Mouse (Mus musculus) MEL (cell line): ENCODE results near the gene Gm20708. TPM values are rescaled to one million over a fixed set of nuclear protein-coding genes. Genes with fewer than 3 reads are reported as not detected.

ENCODE experiments used
- DNase-seq: peaks from one replicate; pipeline ENCODE4 v3.0.0; 2011; ENCODE audit warnings: low read depth, low spot score
- H3K27ac ChIP-seq: 2 replicates; pipeline ENCODE4 v1.5.1; 2012; ENCODE audit warnings: low read depth, mild to moderate bottlenecking, control low read depth, low read length, moderate library complexity; ENCODE audit not compliant: control insufficient read depth
- H3K27me3 ChIP-seq, 2 experiments: fragments of 150-350 bp in 1 of 2; sonication (generic) in 1 of 2; 2 replicates each; pipeline ENCODE4 v1.6.1; 2012; ENCODE audit warnings: low read length in 2 of 2, mild to moderate bottlenecking in 2 of 2, improper control_type of control experiment in 1 of 2, moderate library complexity in 1 of 2; ENCODE audit not compliant: insufficient read depth in 2 of 2, control insufficient read depth in 1 of 2
- H3K36me3 ChIP-seq, 2 experiments: 2 replicates each; pipeline ENCODE4 v1.6.1; 2012 to 2014; ENCODE audit warnings: low read length in 2 of 2, improper control_type of control experiment in 1 of 2, inconsistent platforms in 1 of 2, mild to moderate bottlenecking in 1 of 2; ENCODE audit not compliant: insufficient read depth in 2 of 2, control insufficient read depth in 1 of 2
- H3K4me1 ChIP-seq, 2 experiments: fragments of 150-350 bp in 1 of 2; sonication (generic) in 1 of 2; 2 replicates each; pipeline ENCODE4 v1.6.1; 2012; ENCODE audit warnings: low read length in 2 of 2, improper control_type of control experiment in 1 of 2, mild to moderate bottlenecking in 1 of 2; ENCODE audit not compliant: insufficient read depth in 2 of 2, control insufficient read depth in 1 of 2
- H3K4me3 ChIP-seq, 2 experiments: fragments of 150-350 bp in 1 of 2; sonication (generic) in 1 of 2; 2 replicates each; pipeline ENCODE4 v1.5.1; 2012; ENCODE audit warnings: low read depth in 2 of 2, low read length in 2 of 2, mild to moderate bottlenecking in 2 of 2, moderate library complexity in 2 of 2, control low read depth in 1 of 2, improper control_type of control experiment in 1 of 2; ENCODE audit not compliant: control insufficient read depth in 1 of 2, insufficient read depth in 1 of 2
- H3K79me2 ChIP-seq: 2 replicates; pipeline ENCODE4 v1.6.1; 2012; ENCODE audit warnings: mild to moderate bottlenecking, low read length, moderate library complexity; ENCODE audit not compliant: control insufficient read depth, poor library complexity, insufficient read depth
- H3K9ac ChIP-seq: 2 replicates; pipeline ENCODE4 v1.6.1; 2012; ENCODE audit warnings: low read depth, mild to moderate bottlenecking, control low read depth, low read length, moderate library complexity; ENCODE audit not compliant: control insufficient read depth, poor library complexity, severe bottlenecking
- H3K9me3 ChIP-seq: fragments of 150-350 bp; sonication (generic); replicated peaks from 2 replicates; pipeline ENCODE4 v1.6.1; 2012; ENCODE audit warnings: mild to moderate bottlenecking, low read length, improper control_type of control experiment, moderate library complexity; ENCODE audit not compliant: insufficient read depth
- CTCF ChIP-seq, 3 experiments: IDR thresholded peaks in 2 of 3; conservative IDR thresholded peaks in 1 of 3; 2 replicates each; pipeline ENCODE4 v1.5.1; 2011 to 2012; ENCODE audit warnings: low read length in 3 of 3, low read depth in 2 of 3, mild to moderate bottlenecking in 2 of 3, improper control_type of control experiment in 1 of 3, inconsistent platforms in 1 of 3, mixed read lengths in 1 of 3, moderate library complexity in 1 of 3; ENCODE audit not compliant: control insufficient read depth in 1 of 3, insufficient read depth in 1 of 3, poor library complexity in 1 of 3, severe bottlenecking in 1 of 3
- EP300 ChIP-seq, 2 experiments: IDR thresholded peaks; 2 replicates each; pipeline ENCODE4 v1.6.1; 2011; ENCODE audit warnings: improper control_type of control experiment in 2 of 2, low read length in 2 of 2, low read depth in 1 of 2, mild to moderate bottlenecking in 1 of 2
- GATA1 ChIP-seq: IDR thresholded peaks from 2 replicates; pipeline ENCODE4 v1.6.1; 2011; ENCODE audit warnings: low read depth, low read length, improper control_type of control experiment
- KAT2A ChIP-seq: conservative IDR thresholded peaks from 2 replicates; pipeline ENCODE4 v1.6.1; 2012; ENCODE audit warnings: low read depth, low read length, improper control_type of control experiment, inconsistent platforms
- MAFK ChIP-seq: IDR thresholded peaks from 2 replicates; pipeline ENCODE4 v1.6.1; 2011; ENCODE audit warnings: low read depth, mild to moderate bottlenecking, low read length, improper control_type of control experiment, borderline replicate concordance
- MAX ChIP-seq: IDR thresholded peaks from 2 replicates; pipeline ENCODE4 v1.6.1; 2011; ENCODE audit warnings: low read length, improper control_type of control experiment
- MEF2A ChIP-seq: IDR thresholded peaks from 2 replicates; pipeline ENCODE4 v1.6.1; 2014; ENCODE audit warnings: low read depth, mild to moderate bottlenecking, inconsistent platforms, low read length, improper control_type of control experiment; ENCODE audit not compliant: poor library complexity, insufficient replicate concordance, severe bottlenecking; ENCODE audit errors: extremely low read depth
- MYC ChIP-seq: IDR thresholded peaks from 2 replicates; pipeline ENCODE4 v1.6.1; 2011; ENCODE audit warnings: low read depth, mild to moderate bottlenecking, low read length, improper control_type of control experiment, moderate library complexity
- NRF1 ChIP-seq: IDR thresholded peaks from 2 replicates; pipeline ENCODE4 v1.6.1; 2014; ENCODE audit warnings: low read depth, mild to moderate bottlenecking, inconsistent platforms, low read length, improper control_type of control experiment, moderate library complexity; ENCODE audit not compliant: poor library complexity, insufficient read depth, severe bottlenecking
- POLR2AphosphoS2 ChIP-seq: IDR thresholded peaks from 2 replicates; pipeline ENCODE4 v1.6.1; 2011; ENCODE audit warnings: low read length, improper control_type of control experiment
- POLR2AphosphoS5 ChIP-seq: IDR thresholded peaks from 2 replicates; pipeline ENCODE4 v1.6.1; 2012; ENCODE audit warnings: low read depth, borderline replicate concordance, mild to moderate bottlenecking, inconsistent platforms, low read length, moderate library complexity, mixed read lengths
- TAL1 ChIP-seq: IDR thresholded peaks from 2 replicates; pipeline ENCODE4 v1.6.1; 2012; ENCODE audit warnings: mild to moderate bottlenecking, inconsistent platforms, low read length, moderate library complexity, mixed read lengths
- TCF12 ChIP-seq: IDR thresholded peaks from 2 replicates; pipeline ENCODE4 v1.6.1; 2014; ENCODE audit warnings: low read depth, mild to moderate bottlenecking, inconsistent platforms, low read length, improper control_type of control experiment, moderate library complexity
- USF2 ChIP-seq, 2 experiments: IDR thresholded peaks; 2 replicates each; pipeline ENCODE4 v1.6.1; 2011 to 2012; ENCODE audit warnings: improper control_type of control experiment in 2 of 2, low read length in 2 of 2, borderline replicate concordance in 1 of 2, inconsistent platforms in 1 of 2, low read depth in 1 of 2, mild to moderate bottlenecking in 1 of 2; ENCODE audit not compliant: insufficient read depth in 1 of 2
- ZC3H11A ChIP-seq: IDR thresholded peaks from 2 replicates; pipeline ENCODE4 v1.6.1; 2012; ENCODE audit warnings: low read depth, mild to moderate bottlenecking, inconsistent platforms, low read length, improper control_type of control experiment
- ZKSCAN1 ChIP-seq: IDR thresholded peaks from 2 replicates; pipeline ENCODE4 v1.6.1; 2012; ENCODE audit warnings: low read depth, mild to moderate bottlenecking, inconsistent platforms, low read length, improper control_type of control experiment, moderate library complexity
- ZMIZ1 ChIP-seq: IDR thresholded peaks from 2 replicates; pipeline ENCODE4 v1.6.1; 2012; ENCODE audit warnings: low read depth, mild to moderate bottlenecking, inconsistent platforms, low read length, improper control_type of control experiment, moderate library complexity
- polyA plus RNA-seq, 2 experiments: library from polyadenylated mRNA; stranded (reverse) in 1 of 2; unstranded in 1 of 2; fragments of >175 nt in 1 of 2; fragments of >200 nt in 1 of 2; gene quantifications; 2 replicates each; pipeline versions ENCODE4 v1.2.1 to v1.2.4; 2012; ENCODE audit warnings: low replicate concordance in 2 of 2, low read depth in 1 of 2; ENCODE audit not compliant: insufficient read length in 2 of 2, insufficient read depth in 1 of 2, missing spikeins in 1 of 2
- total RNA-seq: library from RNA; depleted of rRNA; stranded (reverse); fragments of 300-350 nt; gene quantifications from 2 replicates; pipeline ENCODE4 v1.2.3, GENCODE M21; 2012

The Gm20708 gene
- total and polyA plus RNA-seq, 3 experiments, result 0.70 to 0.85 TPM; not detected in 1

DNA sequence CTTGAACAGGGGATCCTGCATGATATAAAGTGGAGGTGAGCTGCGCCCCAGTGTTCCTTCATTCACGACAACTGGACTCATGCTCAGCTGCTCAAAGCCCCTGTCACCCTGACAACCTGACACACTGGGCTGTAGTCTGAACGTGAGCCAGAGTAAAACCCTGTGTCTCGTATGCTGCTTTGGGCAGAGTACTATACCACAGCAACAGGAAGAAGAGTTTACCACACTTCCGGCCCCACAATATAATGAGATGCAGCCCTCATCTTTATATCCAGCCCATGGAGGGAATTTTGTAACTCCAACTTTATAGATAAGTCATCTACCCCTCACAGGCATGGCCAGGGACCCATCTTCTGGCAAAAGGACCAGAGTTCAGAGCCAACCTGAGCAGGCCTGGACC is 32.4 kb upstream of the Gm20708 start:
- no peak for DNase-seq
- Histone ChIP-seq H3K9me3 (no peaks in the 10 kb centered on the region), H3K36me3 (no peaks in the 10 kb centered on the region; a peak in 2 of 4 replicates), H3K9ac (no peak overlapping the region), H3K4me1 (peaks cover 3 to 13% of the 10 kb centered on the region in 2 experiments; a peak in 2 of 4 replicates), H3K27ac (no peak overlapping the region), H3K79me2 (peaks cover 27% of the 10 kb centered on the region), H3K4me3 (no peak overlapping the region), H3K27me3 (no peaks in the 10 kb centered on the region)
- TF ChIP-seq EP300 (IDR thresholded peaks at IDR 0.05; ENCODE audit: low read depth in 1 of 2, low read length in 2 of 2), result no peak
- no peak for TF ChIP-seq CTCF (IDR thresholded peaks at IDR 0.05 in 2 of 3, conservative IDR thresholded peaks at IDR 0.05 in 1 of 3; ENCODE audit: control insufficient read depth in 1 of 3, insufficient read depth in 1 of 3, low read depth in 2 of 3, low read length in 3 of 3, poor library complexity in 1 of 3, severe bottlenecking in 1 of 3)
- no peak for TF ChIP-seq KAT2A
- TF ChIP-seq MAFK, result no peak
- TF ChIP-seq ZKSCAN1, result no peak
- TF ChIP-seq MEF2A, result no peak
- TF ChIP-seq MAX, result no peak
- no peak for TF ChIP-seq NRF1
- no peak for TF ChIP-seq ZMIZ1
- no peak for TF ChIP-seq USF2 (IDR thresholded peaks at IDR 0.05; ENCODE audit: borderline replicate concordance in 1 of 2, insufficient read depth in 1 of 2, low read depth in 1 of 2, low read length in 2 of 2)
- TF ChIP-seq MYC, result no peak

DNA sequence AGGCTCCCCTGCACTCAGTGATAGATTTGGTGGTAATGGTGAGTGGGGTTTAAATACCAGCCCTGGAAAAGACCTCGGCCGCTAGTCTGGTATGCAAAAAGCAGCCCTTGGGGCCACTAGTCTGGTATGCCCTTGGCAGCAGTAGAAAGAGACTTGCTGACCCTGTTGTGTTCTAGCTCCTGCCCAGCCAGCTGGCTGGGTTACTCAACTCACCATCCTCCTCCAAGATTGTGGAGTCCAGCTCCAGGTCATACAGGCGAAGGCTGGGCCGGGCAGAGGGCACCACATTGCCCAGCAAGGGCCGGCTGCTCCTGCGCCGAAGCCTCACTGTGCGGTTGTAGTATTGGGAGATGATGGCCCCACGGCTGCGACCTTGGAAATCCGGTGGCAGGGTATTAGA is 31.4 kb upstream of the Gm20708 start:
- H3K79me2 ChIP-seq, result peaks cover 32% of the 10 kb centered on the region
- DNase-seq, result no peak
- no peak overlapping the region for H3K27ac ChIP-seq
- TF ChIP-seq POLR2AphosphoS5 (no peak), TCF12 (no peak), ZC3H11A (no peak), MAX (no peak), POLR2AphosphoS2 (no peak), EP300 (IDR thresholded peaks at IDR 0.05; ENCODE audit: low read depth in 1 of 2, low read length in 2 of 2) (no peak), TAL1 (no peak), MAFK (no peak), GATA1 (no peak), ZMIZ1 (no peak), ZKSCAN1 (no peak)
- TF ChIP-seq, all 39 proteins: peak for 0
- no peak overlapping the region for H3K9ac ChIP-seq
- peaks cover 3 to 13% of the 10 kb centered on the region in 2 experiments; a peak in 2 of 4 replicates for H3K4me1 ChIP-seq
- H3K9me3 ChIP-seq, result no peaks in the 10 kb centered on the region
- H3K36me3 ChIP-seq, result no peaks in the 10 kb centered on the region; a peak in 2 of 4 replicates
- H3K4me3 ChIP-seq, result no peak overlapping the region
- H3K27me3 ChIP-seq, result no peaks in the 10 kb centered on the region
